Mouse (Mus musculus) embryonic facial prominence, embryonic 12.5 days (tissue): ENCODE measurements at regions not wholly inside any gene's neighbourhood (a gene's known extent, or its start where the extent isn't known, plus 50 kb on each side); places are given as distances from the start of the nearest gene placed in this dataset.

Experiments
- ATAC-seq: fragments of 200-750 bp; cut with Nextera tagmentation; 2 replicates; pipeline ENCODE4 v1.8.0; 2017; ENCODE audit not compliant: insufficient number of reproducible peaks, insufficient read depth, low FRiP score, low TSS enrichment
- H3K27ac ChIP-seq: fragments of 300-500 bp; sonication (generic); 2 replicates; pipeline ENCODE4 v1.5.1; 2016; ENCODE audit warnings: mild to moderate bottlenecking
- H3K27me3 ChIP-seq: fragments of 300-500 bp; sonication (generic); 2 replicates; pipeline ENCODE4 v1.6.1; 2016; ENCODE audit warnings: mild to moderate bottlenecking, moderate library complexity
- H3K36me3 ChIP-seq: fragments of 300-500 bp; sonication (generic); 2 replicates; pipeline ENCODE4 v1.6.1; 2016; ENCODE audit warnings: mild to moderate bottlenecking
- H3K4me1 ChIP-seq: fragments of 300-500 bp; sonication (generic); 2 replicates; pipeline ENCODE4 v1.6.1; 2016
- H3K4me2 ChIP-seq: fragments of 300-500 bp; sonication (generic); replicated peaks from 2 replicates; pipeline ENCODE4 v1.6.1; 2016; ENCODE audit warnings: mild to moderate bottlenecking, moderate library complexity
- H3K4me3 ChIP-seq: fragments of 300-500 bp; sonication (generic); 2 replicates; pipeline ENCODE4 v1.5.1; 2016; ENCODE audit warnings: mild to moderate bottlenecking
- H3K9ac ChIP-seq: fragments of 300-500 bp; sonication (generic); 2 replicates; pipeline ENCODE4 v1.6.1; 2016; ENCODE audit warnings: mild to moderate bottlenecking, moderate library complexity
- H3K9me3 ChIP-seq: fragments of 300-500 bp; sonication (generic); 2 replicates; pipeline ENCODE4 v1.6.1; 2016; ENCODE audit warnings: mild to moderate bottlenecking, moderate library complexity
- WGBS: fragments of 180-500 bp; shearing (Covaris S2); methylation state at CpG from one replicate; pipeline ENCODE4 v1.1.7; 2016; 5-methylcytosine and 5-hydroxymethylcytosine counted together

- Histone ChIP-seq H3K9ac (no peak overlapping the region), H3K27ac (no peak overlapping the region), H3K36me3 (no peaks in the 10 kb centered on the region), H3K4me1 (no peaks in the 10 kb centered on the region; the same call in 1 of the 2 replicates), H3K4me3 (no peak overlapping the region), H3K27me3 (no peaks in the 10 kb centered on the region), H3K9me3 (no peaks in the 10 kb centered on the region), H3K4me2 (no peak overlapping the region)
- WGBS = 82% methylated on average over 6 of the region's 6 CpGs
- ATAC-seq = no peak
These were observed 284.2 kb upstream of the Emcn start for GRCm38 (mm10) chr3:137056544-137057224.

- WGBS = 54% methylated on average over 6 of the region's 6 CpGs
- no peaks in the 10 kb centered on the region; the same call in 1 of the 2 replicates for H3K4me1 ChIP-seq
- H3K9me3 ChIP-seq = no peaks in the 10 kb centered on the region
- H3K4me2 ChIP-seq = no peak overlapping the region
- 0 out of 2 replicates have a peak, but pooled peaks have one; percentile 47 for ATAC-seq
- no peak overlapping the region for H3K4me3 ChIP-seq
- no peaks in the 10 kb centered on the region for H3K27me3 ChIP-seq
- H3K27ac ChIP-seq = no peak overlapping the region
- no peaks in the 10 kb centered on the region for H3K36me3 ChIP-seq
- no peak overlapping the region for H3K9ac ChIP-seq
These were observed 283.5 kb upstream of the Emcn start for GRCm38 (mm10) chr3:137057225-137057910.

GRCm38 (mm10) chr3:137057911-137058260, 283.0 kb upstream of the Emcn start:
- no peak overlapping the region for H3K27ac ChIP-seq
- H3K36me3 ChIP-seq = no peaks in the 10 kb centered on the region
- no peaks in the 10 kb centered on the region; the same call in 1 of the 2 replicates for H3K4me1 ChIP-seq
- H3K9ac ChIP-seq = no peak overlapping the region
- H3K9me3 ChIP-seq = no peaks in the 10 kb centered on the region
- H3K4me3 ChIP-seq = no peak overlapping the region
- no peak for ATAC-seq
- 87% methylated on average over 4 of the region's 4 CpGs for WGBS
- no peak overlapping the region for H3K4me2 ChIP-seq
- no peaks in the 10 kb centered on the region for H3K27me3 ChIP-seq

DNA sequence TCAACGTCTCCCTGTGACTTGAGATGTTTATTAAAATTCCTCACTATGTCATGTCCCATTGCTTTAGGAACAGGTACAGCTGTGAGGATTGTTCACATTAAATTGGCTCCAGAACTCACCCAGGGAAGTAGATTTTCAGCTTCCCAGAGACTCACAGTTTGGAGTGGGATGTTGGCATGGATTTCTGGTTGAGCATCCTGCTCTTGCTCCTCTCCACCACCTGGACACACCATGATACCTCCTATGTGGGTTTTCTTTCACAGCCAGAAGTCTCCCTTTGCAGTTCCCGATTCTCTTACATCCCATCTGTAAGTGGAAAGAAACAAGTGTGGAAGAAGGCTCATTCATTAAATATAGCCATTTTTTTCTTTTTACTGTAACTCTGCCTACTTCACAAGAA, 278.8 kb upstream of the Emcn start:
- Histone ChIP-seq H3K4me1 (no peaks in the 10 kb centered on the region; the same call in 1 of the 2 replicates), H3K27me3 (no peaks in the 10 kb centered on the region), H3K9me3 (no peaks in the 10 kb centered on the region), H3K4me2 (no peak overlapping the region), H3K9ac (no peak overlapping the region), H3K27ac (no peak overlapping the region), H3K36me3 (no peaks in the 10 kb centered on the region), H3K4me3 (no peak overlapping the region)
- no peak for ATAC-seq
- 72% methylated on average over 2 of the region's 2 CpGs for WGBS

- H3K4me2 ChIP-seq = no peak overlapping the region
- 51% methylated on average over 1 of the region's 1 CpGs for WGBS
- no peak for ATAC-seq
These were observed 273.5 kb upstream of the Emcn start for GRCm38 (mm10) chr3:137067336-137067735.

GRCm38 (mm10) chr3:137069334-137069733, 271.5 kb upstream of the Emcn start:
- H3K27ac ChIP-seq = no peak overlapping the region
- H3K36me3 ChIP-seq = no peaks in the 10 kb centered on the region
- H3K4me2 ChIP-seq = no peak overlapping the region
- no peaks in the 10 kb centered on the region for H3K4me1 ChIP-seq
- 92% methylated on average over 3 of the region's 3 CpGs for WGBS
- H3K9me3 ChIP-seq = no peaks in the 10 kb centered on the region
- H3K4me3 ChIP-seq = no peak overlapping the region
- H3K9ac ChIP-seq = no peak overlapping the region
- no peaks in the 10 kb centered on the region for H3K27me3 ChIP-seq
- no peak for ATAC-seq

More at GRCm38 (mm10) chr3:137067336-137067735, 273.5 kb upstream of the Emcn start:
- Histone ChIP-seq H3K36me3 (no peaks in the 10 kb centered on the region), H3K27ac (no peak overlapping the region), H3K9ac (no peak overlapping the region), H3K4me1 (no peaks in the 10 kb centered on the region), H3K27me3 (no peaks in the 10 kb centered on the region), H3K9me3 (no peaks in the 10 kb centered on the region), H3K4me3 (no peak overlapping the region)

DNA sequence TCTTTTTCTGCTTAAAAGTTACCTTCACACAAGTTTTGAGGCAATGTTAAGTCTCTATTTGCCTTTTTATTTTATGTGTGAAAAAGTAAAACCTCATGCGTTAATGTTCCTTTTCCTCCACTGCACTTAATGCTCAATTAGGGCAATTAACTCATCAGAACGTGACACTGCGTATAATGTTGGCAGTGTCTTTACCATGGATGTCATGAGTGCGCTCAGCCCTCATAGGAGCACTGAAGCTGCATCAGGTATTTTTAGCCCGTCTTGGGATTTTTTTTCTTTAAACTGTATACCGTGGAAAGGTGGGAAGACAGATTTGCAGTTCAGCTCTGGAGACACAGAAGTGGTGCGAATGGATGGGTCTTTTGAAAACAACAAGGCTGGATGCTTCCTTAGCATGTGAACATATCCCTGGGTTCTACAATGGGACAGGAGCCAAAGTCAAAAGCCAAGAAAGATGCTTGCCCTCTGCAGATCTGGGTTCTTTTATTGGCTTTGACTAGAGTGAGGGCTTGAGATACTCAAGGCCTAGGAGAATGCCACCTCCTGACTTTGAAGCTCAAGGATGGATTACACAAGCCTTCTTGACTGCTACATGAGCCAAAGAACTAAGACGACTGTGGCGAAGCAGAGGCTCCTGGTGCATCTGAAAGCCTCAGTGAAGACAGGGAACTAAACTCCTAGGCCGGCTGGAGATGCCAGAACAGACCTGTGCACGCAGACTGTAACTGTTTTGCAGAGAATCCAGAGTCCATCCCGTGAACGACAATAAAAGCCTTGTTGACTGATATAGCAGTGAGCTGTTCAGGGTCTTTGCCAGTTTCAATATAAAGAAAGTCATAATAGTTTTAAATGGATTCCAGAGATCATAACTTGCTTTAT, 262.9 kb upstream of the Emcn start:
- Histone ChIP-seq H3K9me3 (no peaks in the 10 kb centered on the region), H3K9ac (no peak overlapping the region), H3K4me2 (no peak overlapping the region), H3K4me3 (no peak overlapping the region), H3K4me1 (no peaks in the 10 kb centered on the region), H3K36me3 (no peaks in the 10 kb centered on the region), H3K27me3 (no peaks in the 10 kb centered on the region), H3K27ac (no peak overlapping the region)
- 79% methylated on average over 13 of the region's 13 CpGs for WGBS
- no peak for ATAC-seq

DNA sequence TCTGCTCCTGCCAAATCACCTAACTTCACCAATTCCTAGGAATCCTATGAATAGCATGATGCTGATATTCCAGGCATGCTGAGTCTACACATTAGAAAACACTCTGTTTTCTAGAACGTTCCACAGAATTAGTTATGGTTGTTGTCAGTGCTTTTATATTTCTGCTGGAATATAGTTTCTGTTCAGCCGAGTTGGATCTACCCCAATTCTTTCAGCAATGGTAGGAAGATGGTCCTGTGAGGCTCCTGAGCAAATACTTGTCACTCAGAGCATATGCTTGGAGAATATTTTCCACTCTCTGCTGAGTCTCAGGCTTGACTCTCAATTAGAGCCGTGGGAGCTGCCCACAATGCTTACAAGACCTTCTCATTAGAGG, 262.3 kb upstream of the Emcn start:
- Histone ChIP-seq H3K4me2 (no peak overlapping the region), H3K27ac (no peak overlapping the region), H3K4me1 (no peaks in the 10 kb centered on the region), H3K4me3 (no peak overlapping the region), H3K9me3 (no peaks in the 10 kb centered on the region), H3K36me3 (no peaks in the 10 kb centered on the region), H3K27me3 (no peaks in the 10 kb centered on the region), H3K9ac (no peak overlapping the region)
- WGBS = 75% methylated on average over 3 of the region's 3 CpGs
- ATAC-seq = no peak

DNA sequence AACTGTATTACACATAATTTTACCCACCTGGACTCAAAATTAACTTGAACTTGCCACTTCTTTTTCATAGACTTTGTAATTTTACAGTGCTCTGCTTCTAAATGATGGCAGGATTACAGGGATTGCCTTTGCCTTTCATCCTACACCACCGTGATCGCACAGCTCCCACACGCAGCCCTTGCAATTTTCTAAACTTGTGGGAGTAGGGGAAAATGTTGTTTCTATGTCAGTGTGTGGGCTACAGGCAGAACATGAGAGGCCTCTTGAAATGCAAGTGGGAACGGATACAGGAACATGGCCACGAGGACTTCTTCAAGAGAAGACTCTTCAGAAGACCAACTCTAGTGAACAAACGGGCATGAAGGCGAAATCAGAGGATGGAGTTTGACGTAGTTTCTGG, 254.0 kb upstream of the Emcn start:
- no peaks in the 10 kb centered on the region for H3K9me3 ChIP-seq
- no peak overlapping the region for H3K9ac ChIP-seq
- no peak overlapping the region for H3K4me3 ChIP-seq
- no peak for ATAC-seq
- no peak overlapping the region for H3K27ac ChIP-seq
- no peaks in the 10 kb centered on the region for H3K4me1 ChIP-seq
- no peaks in the 10 kb centered on the region for H3K36me3 ChIP-seq
- H3K27me3 ChIP-seq = no peaks in the 10 kb centered on the region
- 84% methylated on average over 8 of the region's 8 CpGs for WGBS
- no peak overlapping the region for H3K4me2 ChIP-seq

- H3K9me3 ChIP-seq = no peaks in the 10 kb centered on the region
- 0 out of 2 replicates have a peak, but pooled peaks cover 3% of the 10 kb centered on the region for H3K4me1 ChIP-seq
- no peak overlapping the region for H3K9ac ChIP-seq
- H3K27ac ChIP-seq = no peak overlapping the region
- H3K4me3 ChIP-seq = no peak overlapping the region
- WGBS = 51% methylated on average over 4 of the region's 4 CpGs
- ATAC-seq = no peak
- H3K4me2 ChIP-seq = no peak overlapping the region
- no peaks in the 10 kb centered on the region for H3K27me3 ChIP-seq
- no peaks in the 10 kb centered on the region for H3K36me3 ChIP-seq
These were observed 240.1 kb upstream of the Emcn start for GRCm38 (mm10) chr3:137100627-137101404.

DNA sequence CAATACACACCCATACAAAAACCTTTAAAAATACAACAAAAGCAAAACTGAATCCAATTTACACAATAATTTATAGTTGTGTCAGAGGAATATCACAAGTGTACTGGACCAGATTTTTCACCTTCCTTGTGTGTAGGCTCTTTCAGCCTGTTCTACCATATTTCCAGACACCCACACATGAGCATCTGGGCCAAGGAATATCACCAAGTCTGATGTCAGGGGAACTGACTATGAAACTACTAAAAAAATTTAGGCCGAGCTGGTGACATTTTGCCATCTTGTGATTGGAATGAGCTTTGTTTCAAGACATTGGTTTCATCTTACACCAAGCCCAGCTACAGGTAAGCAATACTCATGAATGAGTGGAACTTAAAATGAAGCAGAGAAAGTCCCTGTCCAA, 234.9 kb upstream of the Emcn start:
- no peak for ATAC-seq
- WGBS = 81% methylated on average over 1 of the region's 1 CpGs
- Histone ChIP-seq H3K4me1 (no peaks in the 10 kb centered on the region), H3K4me3 (no peak overlapping the region), H3K27ac (no peak overlapping the region), H3K9ac (no peak overlapping the region), H3K27me3 (no peaks in the 10 kb centered on the region), H3K36me3 (no peaks in the 10 kb centered on the region), H3K9me3 (no peaks in the 10 kb centered on the region), H3K4me2 (no peak overlapping the region)
